8 mouse cellular contexts compared by ENCODE assay signal in the genomic region with DNA sequence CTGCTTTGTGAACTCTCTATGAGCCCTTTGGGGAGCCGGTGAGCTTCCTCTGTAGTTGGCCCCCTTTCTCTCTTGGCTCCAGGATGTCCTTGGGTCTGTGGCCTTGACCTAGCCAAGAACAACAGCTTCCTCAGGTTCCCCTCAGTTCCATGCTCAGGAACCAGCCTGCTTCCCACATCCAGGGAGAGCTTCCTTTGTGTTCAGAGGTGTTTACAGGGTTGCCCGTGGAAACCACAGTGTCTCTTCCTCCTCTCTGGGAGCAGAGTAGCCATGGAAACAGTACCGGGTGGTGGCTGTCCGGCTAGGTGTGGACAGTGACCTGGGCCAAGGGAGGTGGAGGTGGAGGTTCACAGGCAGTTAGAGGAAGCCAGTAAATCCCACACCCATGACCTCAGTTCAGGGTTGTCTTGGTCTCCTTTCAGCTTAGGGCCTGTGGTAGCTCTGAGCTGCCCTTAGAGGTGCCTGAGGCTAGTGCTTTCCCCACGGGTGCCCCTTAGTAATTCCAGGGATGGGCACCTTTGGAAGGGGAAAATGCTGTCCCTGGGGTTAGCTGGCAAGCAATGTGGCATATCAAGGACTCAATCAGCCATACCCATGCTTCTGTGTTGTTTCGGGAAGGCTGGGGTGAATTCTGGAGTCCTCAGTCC. TPM values are rescaled to one million over a fixed set of nuclear protein-coding genes. Genes with fewer than 3 reads are reported as not detected.
A peak's percentile ranks its signal among the peaks of the same experiment; 100 is the strongest.
DNase-seq lines count a peak whose midpoint lies in the region; ATAC-seq and TF ChIP-seq lines count a peak whose summit lies in the region.

No protein-coding gene starts in this region.

- H3K4me1 ChIP-seq in kidney, embryonic 16.5 days (ENCODE audit: insufficient read depth, low read length): no peaks in the 10 kb centered on the region
- H3K4me1 ChIP-seq in kidney, adult 2 months (ENCODE audit: control insufficient read depth, insufficient read depth, low read length): no peaks in the 10 kb centered on the region
- H3K4me1 ChIP-seq in heart, embryonic 10.5 days: peaks cover 24% of the 10 kb centered on the region
- H3K4me1 ChIP-seq in midbrain, embryonic 10.5 days: peaks cover 14% of the 10 kb centered on the region

- no peak overlapping the region for H3K9ac ChIP-seq in kidney, embryonic 16.5 days (replicated peaks; ENCODE audit: low read length)

- no peak for DNase-seq in kidney, adult 2 months
- peak; percentile 78 for DNase-seq in heart, embryonic 10.5 days (ENCODE audit: low spot score)
- DNase-seq in midbrain, embryonic 10.5 days (ENCODE audit: low spot score): peak; percentile 15
- DNase-seq in left cerebral cortex, adult 8-10 months (ENCODE audit: low spot score in 2 of 2): no peak
- DNase-seq in layer of hippocampus, adult 11-12 months (ENCODE audit: low spot score): no peak
- DNase-seq in spleen, postnatal 14 days (ENCODE audit: low spot score in 2 of 2): no peak

- TF ChIP-seq CTCF in kidney, adult 2 months (conservative IDR thresholded peaks at IDR 0.05; ENCODE audit: insufficient read depth, insufficient read length, low read depth, low read length): no peak

- H3K36me3 ChIP-seq in kidney, embryonic 16.5 days (ENCODE audit: insufficient read depth, low read length): no peaks in the 10 kb centered on the region
- H3K36me3 ChIP-seq in kidney, adult 2 months (ENCODE audit: control insufficient read depth, insufficient read depth, low read length): no peaks in the 10 kb centered on the region
- H3K36me3 ChIP-seq in heart, embryonic 10.5 days: no peaks in the 10 kb centered on the region
- H3K36me3 ChIP-seq in midbrain, embryonic 10.5 days: no peaks in the 10 kb centered on the region

- WGBS in kidney, embryonic 16.5 days: 45% methylated on average over 6 of the region's 6 CpGs
- 46% methylated on average over 6 of the region's 6 CpGs for WGBS in kidney, adult 2 months
- WGBS in heart, embryonic 10.5 days: 66% methylated on average over 6 of the region's 6 CpGs
- 63% methylated on average over 6 of the region's 6 CpGs for WGBS in midbrain, embryonic 10.5 days

- H3K4me3 ChIP-seq in kidney, embryonic 16.5 days (ENCODE audit: low read length): no peak overlapping the region
- H3K4me3 ChIP-seq in kidney, adult 2 months (ENCODE audit: insufficient read depth, low read depth, low read length): no peak overlapping the region
- no peak overlapping the region for H3K4me3 ChIP-seq in heart, embryonic 10.5 days
- H3K4me3 ChIP-seq in midbrain, embryonic 10.5 days: no peak overlapping the region

- no peaks in the 10 kb centered on the region for H3K27me3 ChIP-seq in kidney, embryonic 16.5 days (ENCODE audit: insufficient read depth, low read length)
- H3K27me3 ChIP-seq in kidney, adult 2 months (replicated peaks; ENCODE audit: control insufficient read depth, insufficient read depth, low read length): no peaks in the 10 kb centered on the region
- H3K27me3 ChIP-seq in heart, embryonic 10.5 days (ENCODE audit: insufficient read depth, poor library complexity, severe bottlenecking): no peaks in the 10 kb centered on the region
- H3K27me3 ChIP-seq in midbrain, embryonic 10.5 days (ENCODE audit: low read depth, poor library complexity, severe bottlenecking): no peaks in the 10 kb centered on the region

- H3K27ac ChIP-seq in kidney, embryonic 16.5 days (ENCODE audit: low read length): no peak overlapping the region
- no peak overlapping the region for H3K27ac ChIP-seq in kidney, adult 2 months (ENCODE audit: insufficient read depth, low read depth, low read length)
- peak overlapping the region; percentile 25; the same call in 1 of the 2 replicates for H3K27ac ChIP-seq in heart, embryonic 10.5 days
- 0 out of 2 replicates have a peak overlapping the region, but pooled peaks have one; percentile 42 for H3K27ac ChIP-seq in midbrain, embryonic 10.5 days (replicated peaks)

- no peak for TF ChIP-seq POLR2A in kidney, adult 2 months (IDR thresholded peaks at IDR 0.05; ENCODE audit: low read depth, low read length)

- peak; percentile 50; the same call in 1 of the 2 replicates for ATAC-seq in kidney, embryonic 16.5 days (ENCODE audit: low FRiP score, low TSS enrichment)
- ATAC-seq in common myeloid progenitor, adult 5-6 weeks (replicated peaks; ENCODE audit: low read depth, poor library complexity, severe bottlenecking): peak; percentile 64

- no peaks in the 10 kb centered on the region for H3K9me3 ChIP-seq in kidney, embryonic 16.5 days (ENCODE audit: low read length)
- no peaks in the 10 kb centered on the region for H3K9me3 ChIP-seq in heart, embryonic 10.5 days
- no peaks in the 10 kb centered on the region for H3K9me3 ChIP-seq in midbrain, embryonic 10.5 days (replicated peaks)

- H3K4me2 ChIP-seq in kidney, embryonic 16.5 days (replicated peaks; ENCODE audit: low read depth, low read length): no peak overlapping the region

RNA-seq across cellular contexts. Expression of a gene that starts 40.6 kb away (rescaled TPM):
- 8.7 and 9.1 TPM in 2 replicates for polyA plus RNA-seq in kidney, embryonic 16.5 days (2015; fragmentation: Nextera tagmentation; extraction: Ambion mirVana)
- polyA plus RNA-seq in kidney, adult 2 months (2012; rRNA removed): 11.6 and 15.4 TPM in 2 replicates
- total RNA-seq in common myeloid progenitor, adult 5-6 weeks (2017): 44.7 and 86.3 TPM in 2 replicates
- 8.9 and 9.0 TPM in 2 replicates for polyA plus RNA-seq in heart, embryonic 10.5 days (2016; fragmentation: Nextera tagmentation; extraction: Ambion mirVana)
- 4.2 and 4.6 TPM in 2 replicates for polyA plus RNA-seq in midbrain, embryonic 10.5 days (2016; fragmentation: Nextera tagmentation; extraction: Ambion mirVana)
- total RNA-seq in left cerebral cortex, adult 8-10 months (2022): 1 to 10 TPM; 2.7 to 5.3 (median 4.9) TPM

Comparison
In these comparisons a context has a peak if more than half of its experiments do, and no peak if none do; other contexts are left out.
1. H3K27ac ChIP-seq: peak in heart, embryonic 10.5 days (single experiment) and midbrain, embryonic 10.5 days (single experiment); none in kidney, embryonic 16.5 days (single experiment) and kidney, adult 2 months (single experiment).
2. DNase-seq: peak in heart, embryonic 10.5 days (single experiment) and midbrain, embryonic 10.5 days (single experiment); none in kidney, adult 2 months (single experiment), left cerebral cortex, adult 8-10 months (0 of 2), layer of hippocampus, adult 11-12 months (single experiment) and spleen, postnatal 14 days (0 of 2).